9 mouse cellular contexts compared by ENCODE assay signal in the genomic region with DNA sequence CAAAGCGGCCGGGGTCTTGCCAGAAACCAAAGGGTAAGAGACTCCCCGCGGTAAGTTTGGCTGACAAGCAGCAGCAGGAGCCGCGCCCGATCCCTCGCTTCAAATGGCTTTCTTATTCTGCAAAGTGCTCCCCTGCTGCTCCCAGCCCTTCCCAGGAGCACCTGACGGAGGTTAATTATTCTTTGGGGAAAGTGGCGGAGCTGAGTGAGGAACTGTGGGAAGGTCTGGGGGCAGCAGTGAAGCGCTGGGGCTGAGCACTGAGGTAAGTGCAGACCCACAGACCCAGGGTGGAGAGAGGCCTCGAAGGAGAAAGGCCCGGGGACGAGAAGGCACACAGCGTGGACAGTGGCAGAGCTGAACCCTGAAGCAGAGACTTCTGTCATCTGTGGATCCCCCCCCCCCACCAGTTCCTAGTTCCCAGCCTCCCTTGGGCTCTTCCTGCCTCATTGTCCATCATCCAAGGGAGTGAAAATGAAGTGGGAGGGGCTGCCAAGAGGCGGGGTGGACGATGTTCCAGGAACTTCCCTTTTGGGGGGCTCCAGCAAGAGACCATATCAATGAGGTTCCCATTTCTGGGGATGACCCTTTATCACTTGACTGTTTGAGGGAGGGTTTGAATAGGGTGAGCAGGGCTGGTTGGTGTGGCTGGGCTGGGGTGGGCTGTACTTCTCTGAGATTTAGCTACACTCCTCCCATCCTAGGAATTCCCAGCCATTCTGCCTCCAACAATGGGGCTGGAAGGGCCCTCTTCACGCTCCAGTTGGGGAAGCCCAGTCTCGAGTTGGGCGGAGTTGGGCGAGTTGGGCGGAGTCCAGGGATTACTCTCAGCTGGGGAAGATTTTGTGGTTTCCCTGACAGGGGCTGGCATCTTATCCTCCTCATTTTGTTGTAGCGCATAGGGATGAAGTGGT. TPM values are rescaled to one million over a fixed set of nuclear protein-coding genes. Genes with fewer than 3 reads are reported as not detected.
DNase-seq lines count a peak whose midpoint lies in the region; ATAC-seq lines count a peak whose summit lies in the region.
"Had no signal": no experiment of that assay in that cellular context is flagged by ENCODE, and none has a peak within 500 bp of the region (broad histone marks: within the 10 kb centered on the region; RNA-seq: fewer than 3 reads in every experiment).

No protein-coding gene starts in this region.

- no peak overlapping the region for H3K27ac ChIP-seq in lung, embryonic 16.5 days (ENCODE audit: low read length)
- no peak overlapping the region; the same call in 1 of the 2 replicates for H3K27ac ChIP-seq in hindbrain, embryonic 13.5 days
- H3K27ac ChIP-seq in liver, embryonic 12.5 days: no peak overlapping the region

- H3K4me2 ChIP-seq in lung, embryonic 16.5 days (ENCODE audit: low read depth, low read length): peak overlapping the region; percentile 63
- peak overlapping the region; percentile 49 for H3K4me2 ChIP-seq in hindbrain, embryonic 13.5 days
- H3K4me2 ChIP-seq in liver, embryonic 12.5 days: peak overlapping the region; percentile 52

- H3K4me1 ChIP-seq in lung, embryonic 16.5 days (replicated peaks; ENCODE audit: control insufficient read depth, insufficient read depth, low read length): peaks cover 11% of the 10 kb centered on the region
- peaks cover 11% of the 10 kb centered on the region for H3K4me1 ChIP-seq in hindbrain, embryonic 13.5 days (replicated peaks)
- H3K4me1 ChIP-seq in liver, embryonic 12.5 days: no peaks in the 10 kb centered on the region

- no peaks in the 10 kb centered on the region for H3K36me3 ChIP-seq in lung, embryonic 16.5 days (ENCODE audit: control insufficient read depth, insufficient read depth, low read length)
- H3K36me3 ChIP-seq in hindbrain, embryonic 13.5 days: no peaks in the 10 kb centered on the region
- H3K36me3 ChIP-seq in liver, embryonic 12.5 days: no peaks in the 10 kb centered on the region

- intact Hi-C loops in left cerebral cortex, postnatal 25 days (cut with DNase I): no loop called here

- DNase-seq in lung, postnatal 4 days: no peak
- peak; percentile 66 for DNase-seq in yolk sac, embryonic 10.5 days (ENCODE audit: low spot score)
- DNase-seq in left cerebral cortex, postnatal 25 days (ENCODE audit: low spot score in 2 of 2): no peak
- DNase-seq in urinary bladder, postnatal 25 days (ENCODE audit: low spot score): no peak
- no peak for DNase-seq in spleen, postnatal 4 days (ENCODE audit: low spot score in 2 of 2)
- DNase-seq: gastrocnemius, postnatal 10 days had no signal

- 13% methylated on average over 23 of the region's 23 CpGs for WGBS in lung, embryonic 16.5 days
- WGBS in hindbrain, embryonic 13.5 days: 3% methylated on average over 23 of the region's 23 CpGs
- 8% methylated on average over 23 of the region's 23 CpGs for WGBS in liver, embryonic 12.5 days (ENCODE audit: insufficient replicate concordance)

- H3K4me3 ChIP-seq in lung, embryonic 16.5 days (ENCODE audit: low read length): peak overlapping the region; percentile 38
- peak overlapping the region; percentile 23 for H3K4me3 ChIP-seq in hindbrain, embryonic 13.5 days
- H3K4me3 ChIP-seq in liver, embryonic 12.5 days: peak overlapping the region; percentile 25

- H3K9me3 ChIP-seq in lung, embryonic 16.5 days (ENCODE audit: control insufficient read depth, low read length): 0 out of 2 replicates have a peak, but pooled peaks cover 3% of the 10 kb centered on the region
- H3K9me3 ChIP-seq in hindbrain, embryonic 13.5 days: no peaks in the 10 kb centered on the region
- no peaks in the 10 kb centered on the region for H3K9me3 ChIP-seq in liver, embryonic 12.5 days (replicated peaks)

- peak overlapping the region; percentile 58 for H3K9ac ChIP-seq in lung, embryonic 16.5 days (ENCODE audit: low read length)
- peak overlapping the region; percentile 66 for H3K9ac ChIP-seq in hindbrain, embryonic 13.5 days
- no peak overlapping the region for H3K9ac ChIP-seq in liver, embryonic 12.5 days

- peaks cover 6% of the 10 kb centered on the region for H3K27me3 ChIP-seq in lung, embryonic 16.5 days (ENCODE audit: control insufficient read depth, insufficient read depth, low read depth, low read length)
- H3K27me3 ChIP-seq in hindbrain, embryonic 13.5 days: peaks cover 25% of the 10 kb centered on the region
- peaks cover 44% of the 10 kb centered on the region for H3K27me3 ChIP-seq in liver, embryonic 12.5 days (replicated peaks)

- ATAC-seq in lung, embryonic 16.5 days (ENCODE audit: low read depth): peak; percentile 34; the same call in 1 of the 2 replicates
- no peak for ATAC-seq in hindbrain, embryonic 13.5 days (ENCODE audit: low FRiP score)
- no peak for ATAC-seq in liver, embryonic 12.5 days

RNA-seq across cellular contexts. Expression of a gene that starts 59.4 kb away (rescaled TPM):
- polyA plus RNA-seq in lung, embryonic 16.5 days (2015; fragmentation: Nextera tagmentation; extraction: Ambion mirVana): 12.4 and 16.1 TPM in 2 replicates
- polyA plus RNA-seq in hindbrain, embryonic 13.5 days (2015; fragmentation: Nextera tagmentation; extraction: Ambion mirVana): 3.8 and 5.7 TPM in 2 replicates
- 8.7 and 9.9 TPM in 2 replicates for polyA plus RNA-seq in liver, embryonic 12.5 days (2016; fragmentation: Nextera tagmentation; extraction: Ambion mirVana)
- total RNA-seq in left cerebral cortex, postnatal 25 days (2021): 10 to 100 TPM in 1 of 2 experiments, 1 to 10 TPM in 1; 9.0 to 11.8 TPM
